Mouse (Mus musculus) olfactory bulb, adult 2 months (tissue): ENCODE results near the gene Anp32e.
"Not testable (repeated sequence)": the region's sequence is repeated elsewhere in the genome, so short reads cannot be mapped to it uniquely, and the experiment has no call there.

Experiments used
- CTCF ChIP-seq: fragments of 200-500 bp; IDR thresholded peaks from 2 replicates; pipeline ENCODE4 v1.5.1; 2012; ENCODE audit warnings: low read depth, mild to moderate bottlenecking, low read length, moderate library complexity; ENCODE audit not compliant: insufficient read depth
- POLR2A ChIP-seq: fragments of 200-500 bp; IDR thresholded peaks from 2 replicates; pipeline ENCODE4 v1.6.1; 2012; ENCODE audit warnings: mild to moderate bottlenecking, low read depth, low read length, moderate library complexity; ENCODE audit not compliant: insufficient read depth

GRCm38 (mm10) chr3:95893606-95894316 lies 35.3 kb upstream of the Anp32e start, which contains the start of gene Aph1a:
- TF ChIP-seq POLR2A, CTCF: not testable (repeated sequence)
